Mouse (Mus musculus): Measurements from ENCODE around the gene Mov10. TPM values are rescaled to one million over a fixed set of nuclear protein-coding genes. Genes with fewer than 3 reads are reported as not detected.

The Mov10 gene
- polyA plus RNA-seq, 1 experiment from 2014 or later: 27.1 TPM

Other genes starting within 250 kb of the Mov10 start
- 21.4 and 22.0 TPM in 2 replicates for gene Slc16a1, start 179.9 kb downstream of the Mov10 start, polyA plus RNA-seq (2016; fragmentation: Nextera tagmentation; extraction: Ambion mirVana)
- gene Ppm1j, start 37.5 kb downstream of the Mov10 start, polyA plus RNA-seq (2016; fragmentation: Nextera tagmentation; extraction: Ambion mirVana): 1.4 and 2.0 TPM in 2 replicates
- gene Fam19a3, start 36.7 kb downstream of the Mov10 start, polyA plus RNA-seq (2016; fragmentation: Nextera tagmentation; extraction: Ambion mirVana): 0.06 TPM in 1 of 2 replicates, not detected in the other
- gene Rhoc, start 30.2 kb downstream of the Mov10 start, polyA plus RNA-seq (2016; fragmentation: Nextera tagmentation; extraction: Ambion mirVana): 112 and 121 TPM in 2 replicates
- gene St7l, start 45.4 kb upstream of the Mov10 start, polyA plus RNA-seq (2016; fragmentation: Nextera tagmentation; extraction: Ambion mirVana): 38.3 and 42.5 TPM in 2 replicates
- 201 and 208 TPM in 2 replicates for gene Capza1, start 45.9 kb upstream of the Mov10 start, polyA plus RNA-seq (2016; fragmentation: Nextera tagmentation; extraction: Ambion mirVana)
- gene Wnt2b, start 143.4 kb upstream of the Mov10 start, polyA plus RNA-seq (2016; fragmentation: Nextera tagmentation; extraction: Ambion mirVana): 1.1 and 1.9 TPM in 2 replicates
- 60.3 and 66.8 TPM in 2 replicates for gene Cttnbp2nl, start 234.6 kb upstream of the Mov10 start, polyA plus RNA-seq (2016; fragmentation: Nextera tagmentation; extraction: Ambion mirVana)
- gene 4930564D02Rik, start 248.3 kb upstream of the Mov10 start, polyA plus RNA-seq (2016; fragmentation: Nextera tagmentation; extraction: Ambion mirVana): not detected in 2 replicates

Data from hindbrain, embryonic 12.5 days (tissue).